Mouse (Mus musculus): ENCODE measurements at regions not wholly inside any gene's neighbourhood (a gene's known extent, or its start where the extent isn't known, plus 50 kb on each side); places are given as distances from the start of the nearest gene placed in this dataset.

- no peak for TF ChIP-seq CTCF (IDR thresholded peaks at IDR 0.05; ENCODE audit: low read depth, low read length)
- no peak for TF ChIP-seq EP300 (IDR thresholded peaks at IDR 0.05; ENCODE audit: insufficient read depth, low read depth, low read length)
Measured at GRCm38 (mm10) chr4:94356982-94357381, 199.4 kb upstream of the Gm10306 start.

All from ES-Bruce4 (cell line).